Mouse (Mus musculus): Measurements from ENCODE around the gene Gpatch11.

Gpatch11 gene

DNA sequence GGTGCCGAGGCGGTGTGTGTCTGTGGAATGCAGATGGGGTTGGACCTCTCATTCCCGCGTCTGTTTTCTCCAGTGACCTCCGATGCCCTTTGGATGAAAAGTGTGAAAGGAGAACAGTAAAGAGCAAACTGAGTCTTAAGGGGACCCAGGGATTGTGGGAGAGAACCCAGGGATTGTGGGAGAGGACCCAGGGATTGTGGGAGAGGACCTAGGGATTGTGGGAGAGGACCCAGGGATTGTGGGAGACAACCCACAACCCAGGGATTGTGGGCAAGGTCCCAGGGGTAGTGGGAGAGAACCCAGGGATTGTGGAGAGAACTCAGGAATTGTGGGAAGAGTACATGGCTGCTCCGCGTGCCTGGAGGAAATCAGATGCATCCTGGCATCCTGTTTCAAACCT lies 59.6 kb downstream of the Gpatch11 start:
- DNase-seq (ENCODE audit: low spot score): no peak

- peak; percentile 41 for DNase-seq (ENCODE audit: low spot score)
Measured at GRCm38 (mm10) chr17:78895394-78895793, 60.0 kb downstream of the Gpatch11 start.
